Mouse (Mus musculus) forebrain, embryonic 14.5 days (tissue): ENCODE measurements at regions not wholly inside any gene's neighbourhood (a gene's known extent, or its start where the extent isn't known, plus 50 kb on each side); places are given as distances from the start of the nearest gene placed in this dataset.
A peak's percentile ranks its signal among the peaks of the same experiment; 100 is the strongest.

Experiments used
- ATAC-seq: fragments of 200-750 bp; cut with Nextera tagmentation; 2 replicates; pipeline ENCODE4 v1.8.0; 2017; ENCODE audit warnings: mild to moderate bottlenecking, moderate library complexity
- DNase-seq: peaks from one replicate; pipeline ENCODE4 v3.0.0-alpha.2; 2015; ENCODE audit warnings: low spot score
- H3K27ac ChIP-seq: fragments of 300-500 bp; sonication (generic); 2 replicates; pipeline ENCODE4 v1.5.1; 2014; ENCODE audit warnings: low read depth, mild to moderate bottlenecking, control low read depth, low read length, moderate library complexity
- H3K27me3 ChIP-seq: fragments of 300-500 bp; sonication (generic); replicated peaks from 2 replicates; pipeline ENCODE4 v1.6.1; 2014; ENCODE audit warnings: low read length, control low read depth, mixed read lengths; ENCODE audit not compliant: control insufficient read depth, insufficient read depth
- H3K36me3 ChIP-seq: fragments of 300-500 bp; sonication (generic); 2 replicates; pipeline ENCODE4 v1.6.1; 2014; ENCODE audit warnings: low read length, control low read depth; ENCODE audit not compliant: control insufficient read depth, insufficient read depth
- H3K4me1 ChIP-seq: fragments of 300-500 bp; sonication (generic); 2 replicates; pipeline ENCODE4 v1.6.1; 2014; ENCODE audit warnings: antibody characterized with exemption, low read length, control low read depth; ENCODE audit not compliant: control insufficient read depth, insufficient read depth
- H3K4me2 ChIP-seq: fragments of 300-500 bp; sonication (generic); 2 replicates; pipeline ENCODE4 v1.6.1; 2014; ENCODE audit warnings: mild to moderate bottlenecking, control low read depth, low read length
- H3K4me3 ChIP-seq: fragments of 300-500 bp; sonication (generic); 2 replicates; pipeline ENCODE4 v1.5.1; 2014; ENCODE audit warnings: low read depth, low read length, control low read depth
- H3K9ac ChIP-seq: fragments of 300-500 bp; sonication (generic); 2 replicates; pipeline ENCODE4 v1.6.1; 2014; ENCODE audit warnings: mild to moderate bottlenecking, low read length, control low read depth, moderate library complexity
- H3K9me3 ChIP-seq: fragments of 300-500 bp; sonication (generic); replicated peaks from 2 replicates; pipeline ENCODE4 v1.6.1; 2016; ENCODE audit warnings: low read length, control low read depth, mixed read lengths; ENCODE audit not compliant: control insufficient read depth
- WGBS: fragments of 180-500 bp; shearing (Covaris S2); extraction: QIAGEN DNeasy Blood & Tissue Kit; methylation state at CpG from one replicate; pipeline ENCODE4 v1.1.7; 2014; 5-methylcytosine and 5-hydroxymethylcytosine counted together

GRCm38 (mm10) chr11:89247991-89248390 is 54.1 kb downstream of the Nog start:
- DNase-seq = no peak
- Histone ChIP-seq H3K4me3 (no peak overlapping the region), H3K27me3 (no peaks in the 10 kb centered on the region), H3K27ac (no peak overlapping the region), H3K36me3 (no peaks in the 10 kb centered on the region), H3K4me2 (no peak overlapping the region), H3K4me1 (no peaks in the 10 kb centered on the region), H3K9me3 (no peaks in the 10 kb centered on the region), H3K9ac (no peak overlapping the region)
- no peak for ATAC-seq
- WGBS = 86% methylated on average over 2 of the region's 2 CpGs

- 8% methylated on average over 3 of the region's 3 CpGs for WGBS
- no peaks in the 10 kb centered on the region for H3K27me3 ChIP-seq
- peak; percentile 75 for ATAC-seq
Observed at GRCm38 (mm10) chr11:89243370-89243769, 58.8 kb downstream of the Nog start.

GRCm38 (mm10) chr11:89242130-89242529 is 60.0 kb downstream of the Nog start:
- Histone ChIP-seq H3K4me1 (no peaks in the 10 kb centered on the region), H3K27me3 (no peaks in the 10 kb centered on the region), H3K27ac (no peak overlapping the region), H3K9me3 (no peaks in the 10 kb centered on the region), H3K4me2 (no peak overlapping the region), H3K4me3 (no peak overlapping the region), H3K36me3 (no peaks in the 10 kb centered on the region), H3K9ac (no peak overlapping the region)
- no peak for DNase-seq
- ATAC-seq = no peak
- 69% methylated on average over 2 of the region's 2 CpGs for WGBS

More at GRCm38 (mm10) chr11:89243370-89243769, 58.8 kb downstream of the Nog start:
- Histone ChIP-seq H3K9me3 (no peaks in the 10 kb centered on the region), H3K4me3 (no peak overlapping the region), H3K9ac (no peak overlapping the region; the same call in 1 of the 2 replicates), H3K27ac (no peak overlapping the region), H3K36me3 (no peaks in the 10 kb centered on the region), H3K4me1 (no peaks in the 10 kb centered on the region), H3K4me2 (no peak overlapping the region)
- peak; percentile 83 for DNase-seq

- DNase-seq (no peak), ATAC-seq (no peak)
- no peaks in the 10 kb centered on the region for H3K27me3 ChIP-seq
- H3K36me3 ChIP-seq = no peaks in the 10 kb centered on the region
- H3K27ac ChIP-seq = no peak overlapping the region
- no peaks in the 10 kb centered on the region for H3K9me3 ChIP-seq
- WGBS = 64% methylated on average over 9 of the region's 9 CpGs
- H3K4me3 ChIP-seq = no peak overlapping the region
- no peak overlapping the region for H3K4me2 ChIP-seq
- no peaks in the 10 kb centered on the region for H3K4me1 ChIP-seq
- H3K9ac ChIP-seq = no peak overlapping the region
Observed at GRCm38 (mm10) chr11:89239891-89240290, 62.2 kb downstream of the Nog start.

- H3K27me3 ChIP-seq = no peaks in the 10 kb centered on the region
- no peak overlapping the region for H3K9ac ChIP-seq
- ATAC-seq = no peak
- H3K27ac ChIP-seq = no peak overlapping the region
- H3K36me3 ChIP-seq = no peaks in the 10 kb centered on the region
- no peak for DNase-seq
- no peak overlapping the region for H3K4me2 ChIP-seq
- no peak overlapping the region for H3K4me3 ChIP-seq
- WGBS = 95% methylated on average over 3 of the region's 3 CpGs
- H3K9me3 ChIP-seq = no peaks in the 10 kb centered on the region
- 0 out of 2 replicates have a peak, but pooled peaks cover 5% of the 10 kb centered on the region for H3K4me1 ChIP-seq
Observed at GRCm38 (mm10) chr11:89236904-89237303, 65.2 kb downstream of the Nog start.

GRCm38 (mm10) chr11:89232884-89233480 is 69.2 kb downstream of the Nog start:
- no peaks in the 10 kb centered on the region for H3K27me3 ChIP-seq
- H3K36me3 ChIP-seq = no peaks in the 10 kb centered on the region
- H3K27ac ChIP-seq = no peak overlapping the region
- no peak overlapping the region for H3K4me3 ChIP-seq
- H3K9me3 ChIP-seq = no peaks in the 10 kb centered on the region
- H3K4me1 ChIP-seq = peaks cover 5% of the 10 kb centered on the region; the same call in 1 of the 2 replicates
- ATAC-seq = peak; percentile 88
- 43% methylated on average over 9 of the region's 9 CpGs for WGBS
- H3K4me2 ChIP-seq = no peak overlapping the region
- peak; percentile 78 for DNase-seq
- no peak overlapping the region for H3K9ac ChIP-seq

GRCm38 (mm10) chr11:89229726-89230125 is 72.4 kb downstream of the Nog start:
- DNase-seq = peak; percentile 6
- no peak overlapping the region for H3K4me3 ChIP-seq
- H3K27me3 ChIP-seq = no peaks in the 10 kb centered on the region
- 66% methylated on average over 5 of the region's 5 CpGs for WGBS
- no peak overlapping the region for H3K9ac ChIP-seq
- no peaks in the 10 kb centered on the region for H3K36me3 ChIP-seq
- H3K4me1 ChIP-seq = peaks cover 5% of the 10 kb centered on the region; the same call in 1 of the 2 replicates
- H3K9me3 ChIP-seq = no peaks in the 10 kb centered on the region
- H3K27ac ChIP-seq = no peak overlapping the region
- no peak for ATAC-seq
- no peak overlapping the region for H3K4me2 ChIP-seq

GRCm38 (mm10) chr11:89213204-89213603 is 88.9 kb downstream of the Nog start:
- Histone ChIP-seq H3K9me3 (no peaks in the 10 kb centered on the region), H3K27ac (no peak overlapping the region), H3K4me2 (no peak overlapping the region), H3K36me3 (no peaks in the 10 kb centered on the region), H3K4me1 (0 out of 2 replicates have a peak, but pooled peaks cover 5% of the 10 kb centered on the region), H3K27me3 (no peaks in the 10 kb centered on the region), H3K9ac (no peak overlapping the region), H3K4me3 (no peak overlapping the region)
- WGBS = 94% methylated on average over 5 of the region's 5 CpGs
- no peak for DNase-seq
- no peak for ATAC-seq

GRCm38 (mm10) chr11:89209531-89209950 is 92.6 kb downstream of the Nog start:
- Histone ChIP-seq H3K27me3 (no peaks in the 10 kb centered on the region), H3K9me3 (no peaks in the 10 kb centered on the region), H3K4me3 (no peak overlapping the region), H3K4me2 (peak overlapping the region; percentile 30), H3K27ac (no peak overlapping the region), H3K4me1 (0 out of 2 replicates have a peak, but pooled peaks cover 5% of the 10 kb centered on the region), H3K9ac (peak overlapping the region; percentile 22; the same call in 1 of the 2 replicates), H3K36me3 (no peaks in the 10 kb centered on the region)
- peak; percentile 75 for ATAC-seq
- 3% methylated on average over 11 of the region's 11 CpGs for WGBS
- DNase-seq = peak; percentile 47
